Mouse (Mus musculus) intestine, embryonic 16.5 days (tissue): ENCODE results near the gene Ifna9. TPM values are rescaled to one million over a fixed set of nuclear protein-coding genes. Genes with fewer than 3 reads are reported as not detected.

Source experiments
- ATAC-seq: fragments of 200-750 bp; cut with Nextera tagmentation; 2 replicates; pipeline ENCODE4 v1.8.0; 2017; ENCODE audit warnings: moderate TSS enrichment, moderate library complexity
- H3K27ac ChIP-seq: fragments of 300-500 bp; sonication (generic); 2 replicates; pipeline ENCODE4 v1.5.1; 2014; ENCODE audit warnings: mild to moderate bottlenecking, low read length
- H3K27me3 ChIP-seq: fragments of 300-500 bp; sonication (generic); replicated peaks from 2 replicates; pipeline ENCODE4 v1.6.1; 2014; ENCODE audit warnings: low read length, control low read depth, mixed read lengths; ENCODE audit not compliant: control insufficient read depth, insufficient read depth
- H3K36me3 ChIP-seq: fragments of 300-500 bp; sonication (generic); 2 replicates; pipeline ENCODE4 v1.6.1; 2014; ENCODE audit warnings: low read length, control low read depth; ENCODE audit not compliant: control insufficient read depth, insufficient read depth
- H3K4me1 ChIP-seq: fragments of 300-500 bp; sonication (generic); 2 replicates; pipeline ENCODE4 v1.6.1; 2014; ENCODE audit warnings: low read length, control low read depth, mixed read lengths; ENCODE audit not compliant: control insufficient read depth, insufficient read depth
- H3K4me2 ChIP-seq: fragments of 300-500 bp; sonication (generic); 2 replicates; pipeline ENCODE4 v1.6.1; 2014; ENCODE audit warnings: low read depth, low read length, control low read depth
- H3K4me3 ChIP-seq: fragments of 300-500 bp; sonication (generic); 2 replicates; pipeline ENCODE4 v1.5.1; 2014; ENCODE audit warnings: mild to moderate bottlenecking, low read length
- H3K9ac ChIP-seq: fragments of 300-500 bp; sonication (generic); 2 replicates; pipeline ENCODE4 v1.6.1; 2014; ENCODE audit warnings: low read depth, low read length
- H3K9me3 ChIP-seq: fragments of 300-500 bp; sonication (generic); 2 replicates; pipeline ENCODE4 v1.6.1; 2016; ENCODE audit warnings: low read length, control low read depth; ENCODE audit not compliant: control insufficient read depth
- WGBS: fragments of 180-500 bp; shearing (Covaris S2); extraction: QIAGEN DNeasy Blood & Tissue Kit; methylation state at CpG from one replicate; pipeline ENCODE4 v1.1.7; 2014; 5-methylcytosine and 5-hydroxymethylcytosine counted together
- polyA plus RNA-seq: library from polyadenylated mRNA; unstranded; fragments of >200 nt; fragmentation: Nextera tagmentation; extraction: Ambion mirVana; gene quantifications from 2 replicates; pipeline ENCODE4 v1.2.1, GENCODE M21; 2015

The Ifna9 gene
- polyA plus RNA-seq, 1 experiment from 2014 or later, result not detected

DNA sequence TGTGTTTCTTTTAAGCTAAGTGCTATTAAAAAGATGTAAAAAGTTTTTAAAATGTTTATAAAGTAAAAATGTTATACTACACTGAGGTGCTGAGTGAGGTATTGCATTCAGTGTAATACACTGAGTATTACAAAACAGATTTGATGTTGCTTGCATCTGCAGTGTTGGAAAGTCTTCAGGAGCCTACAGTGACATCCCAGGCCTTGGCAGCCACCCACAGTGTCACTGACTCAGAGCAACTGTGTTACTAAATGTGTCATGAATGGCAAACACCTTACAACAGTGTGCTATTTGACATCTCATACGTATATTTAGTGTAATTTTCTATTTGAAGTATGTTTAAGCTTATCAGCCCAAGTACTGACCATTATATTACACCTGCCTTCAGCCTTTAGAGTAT is 44.2 kb downstream of the Ifna9 start:
- WGBS, result 79% methylated on average over 1 of the region's 1 CpGs
- H3K4me1 ChIP-seq, result no peaks in the 10 kb centered on the region
- no peak for ATAC-seq

DNA sequence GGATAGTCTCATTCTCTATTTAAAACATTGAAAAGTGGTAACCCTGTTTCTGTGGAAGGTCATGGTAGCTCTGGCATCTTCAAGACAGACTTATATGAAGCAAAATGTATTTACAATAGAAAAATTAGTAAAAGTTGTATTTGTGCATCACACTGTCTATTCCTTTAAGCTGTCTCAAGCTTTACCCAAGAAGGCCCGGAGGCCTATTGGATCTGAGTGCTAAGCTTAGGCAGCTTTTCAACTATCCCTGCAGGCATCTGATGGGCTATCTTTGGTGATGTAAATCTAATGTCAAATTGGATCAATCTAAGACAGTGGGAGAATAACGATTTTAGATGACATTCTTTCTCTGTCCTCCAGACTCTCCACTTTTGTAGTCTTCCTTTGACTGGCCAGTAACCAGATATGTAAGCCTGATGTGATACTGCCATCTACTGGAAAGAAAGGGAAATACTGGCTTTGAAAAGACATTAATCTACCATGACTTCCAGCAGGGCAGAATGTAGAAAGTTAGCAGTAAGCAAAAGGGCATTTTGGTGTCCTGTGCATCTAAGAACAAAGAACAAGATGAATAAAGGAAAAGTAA is 48.4 kb downstream of the Ifna9 start:
- no peak overlapping the region for H3K4me2 ChIP-seq
- H3K4me3 ChIP-seq, result no peak overlapping the region
- peak; percentile 56; the same call in 1 of the 2 replicates for ATAC-seq
- no peak overlapping the region for H3K9ac ChIP-seq
- WGBS, result 45% methylated on average over 2 of the region's 2 CpGs
- no peaks in the 10 kb centered on the region for H3K27me3 ChIP-seq
- H3K27ac ChIP-seq, result no peak overlapping the region
- H3K9me3 ChIP-seq, result no peaks in the 10 kb centered on the region
- no peaks in the 10 kb centered on the region for H3K4me1 ChIP-seq
- no peaks in the 10 kb centered on the region for H3K36me3 ChIP-seq

More for the DNA sequence above, 44.2 kb downstream of the Ifna9 start:
- Histone ChIP-seq H3K27me3 (no peaks in the 10 kb centered on the region), H3K9ac (no peak overlapping the region), H3K4me3 (no peak overlapping the region), H3K9me3 (no peaks in the 10 kb centered on the region), H3K27ac (no peak overlapping the region), H3K36me3 (no peaks in the 10 kb centered on the region), H3K4me2 (no peak overlapping the region)

Other genes with a start within 250 kb of the Ifna9 start
- gene Hacd4, start 153.5 kb downstream of the Ifna9 start, polyA plus RNA-seq, result 10.8 and 12.1 TPM in 2 replicates
- gene Ifnb1, start 69.6 kb downstream of the Ifna9 start, polyA plus RNA-seq, result not detected in 2 replicates
- not detected in 2 replicates for gene Ifna15, start 34.1 kb downstream of the Ifna9 start, polyA plus RNA-seq
- gene Ifna14, start 20.6 kb downstream of the Ifna9 start, polyA plus RNA-seq, result not detected in 2 replicates
- gene Ifna12, start 11.0 kb upstream of the Ifna9 start, polyA plus RNA-seq, result not detected in 2 replicates
- gene C87499, start 42.0 kb upstream of the Ifna9 start, polyA plus RNA-seq, result not detected in 2 replicates
- gene Ifna13, start 52.1 kb upstream of the Ifna9 start, polyA plus RNA-seq, result not detected in 2 replicates
- gene Ifna16, start 84.5 kb upstream of the Ifna9 start, polyA plus RNA-seq, result not detected in 2 replicates
- not detected in 2 replicates for gene Ifna2, start 91.5 kb upstream of the Ifna9 start, polyA plus RNA-seq
- not detected in 2 replicates for gene Ifnab, start 99.0 kb upstream of the Ifna9 start, polyA plus RNA-seq
- gene Gm26566, start 129.4 kb upstream of the Ifna9 start, polyA plus RNA-seq, result 0.62 and 1.4 TPM in 2 replicates
- gene Klhl9, start 130.1 kb upstream of the Ifna9 start, polyA plus RNA-seq, result 63.4 and 69.9 TPM in 2 replicates
- gene Gm13271, start 162.5 kb upstream of the Ifna9 start, polyA plus RNA-seq, result not detected in 2 replicates
- 0.21 TPM in 1 of 2 replicates, not detected in the other for gene Gm13283, start 167.7 kb upstream of the Ifna9 start, polyA plus RNA-seq
- gene Gm13290, start 181.4 kb upstream of the Ifna9 start, polyA plus RNA-seq, result 0.44 and 0.83 TPM in 2 replicates
- gene Gm13289, start 184.5 kb upstream of the Ifna9 start, polyA plus RNA-seq, result not detected in 2 replicates
- gene Gm13272, start 187.5 kb upstream of the Ifna9 start, polyA plus RNA-seq, result 0.28 TPM in 1 of 2 replicates, not detected in the other
- gene Ifnz, start 189.7 kb upstream of the Ifna9 start, polyA plus RNA-seq, result 0.11 TPM in 1 of 2 replicates, not detected in the other
- not detected in 2 replicates for gene Gm13276, start 193.3 kb upstream of the Ifna9 start, polyA plus RNA-seq
- gene Gm13277, start 196.2 kb upstream of the Ifna9 start, polyA plus RNA-seq, result not detected in 2 replicates
- not detected in 2 replicates for gene Gm13278, start 199.2 kb upstream of the Ifna9 start, polyA plus RNA-seq
- gene Gm13275, start 202.1 kb upstream of the Ifna9 start, polyA plus RNA-seq, result not detected in 2 replicates
- not detected in 2 replicates for gene Gm13279, start 205.0 kb upstream of the Ifna9 start, polyA plus RNA-seq
- 0.47 and 0.53 TPM in 2 replicates for gene Gm13285, start 207.3 kb upstream of the Ifna9 start, polyA plus RNA-seq
- gene Gm13287, start 210.9 kb upstream of the Ifna9 start, polyA plus RNA-seq, result not detected in 2 replicates
- not detected in 2 replicates for gene Gm13288, start 213.1 kb upstream of the Ifna9 start, polyA plus RNA-seq
- gene Ifna7, start 223.8 kb upstream of the Ifna9 start, polyA plus RNA-seq, result not detected in 2 replicates
- gene Ifna11, start 227.6 kb upstream of the Ifna9 start, polyA plus RNA-seq, result not detected in 2 replicates
- gene Ifna6, start 235.0 kb upstream of the Ifna9 start, polyA plus RNA-seq, result not detected in 2 replicates
- gene Ifna5, start 243.1 kb upstream of the Ifna9 start, polyA plus RNA-seq, result not detected in 2 replicates
- gene Ifna4, start 249.5 kb upstream of the Ifna9 start, polyA plus RNA-seq, result not detected in 2 replicates